Mouse (Mus musculus) E14TG2a.4 (cell line): Measurements from ENCODE around the gene Slc15a5.

ENCODE experiments used
- CTCF ChIP-seq: conservative IDR thresholded peaks from 2 replicates; pipeline ENCODE4 v1.5.1; 2014; ENCODE audit warnings: low read length
- NANOG ChIP-seq: IDR thresholded peaks from 2 replicates; pipeline ENCODE4 v1.6.1; 2014; ENCODE audit warnings: borderline replicate concordance, low read length, mixed read lengths
- POU5F1 ChIP-seq: IDR thresholded peaks from 2 replicates; pipeline ENCODE4 v1.6.1; 2014; ENCODE audit warnings: low read length, borderline replicate concordance

GRCm38 (mm10) chr6:138071505-138072107 lies 8.1 kb downstream of the Slc15a5 start:
- TF ChIP-seq NANOG (no peak), POU5F1 (no peak), CTCF (no peak)
